Mouse (Mus musculus): Measurements from ENCODE around the gene Gprc5b.

The Gprc5b gene

GRCm38 (mm10) chr7:118929601-118930311, 65.3 kb downstream of the Gprc5b start:
- in situ Hi-C loops (cut with MboI; ENCODE audit: low pct_unique_long_range_greater_than_20kb in 1 of 2, low sequenced_read_pairs in 2 of 2, unreplicated experiment in 1 of 2), result no loop called here

GRCm38 (mm10) chr7:118928916-118929315, 66.1 kb downstream of the Gprc5b start:
- in situ Hi-C loops (cut with MboI; ENCODE audit: low pct_unique_long_range_greater_than_20kb in 1 of 2, low sequenced_read_pairs in 2 of 2, unreplicated experiment in 1 of 2), result no loop called here

GRCm38 (mm10) chr7:118928316-118928715, 66.7 kb downstream of the Gprc5b start:
- in situ Hi-C loops (cut with MboI; ENCODE audit: low pct_unique_long_range_greater_than_20kb in 1 of 2, low sequenced_read_pairs in 2 of 2, unreplicated experiment in 1 of 2), result no loop called here

- in situ Hi-C loops (cut with MboI; ENCODE audit: low pct_unique_long_range_greater_than_20kb in 1 of 2, low sequenced_read_pairs in 2 of 2, unreplicated experiment in 1 of 2), result no loop called here
Measured at GRCm38 (mm10) chr7:118927279-118927678, 67.7 kb downstream of the Gprc5b start.

GRCm38 (mm10) chr7:118926516-118927260, 68.3 kb downstream of the Gprc5b start:
- in situ Hi-C loops (cut with MboI; ENCODE audit: low pct_unique_long_range_greater_than_20kb in 1 of 2, low sequenced_read_pairs in 2 of 2, unreplicated experiment in 1 of 2), result no loop called here

- in situ Hi-C loops (cut with MboI; ENCODE audit: low pct_unique_long_range_greater_than_20kb in 1 of 2, low sequenced_read_pairs in 2 of 2, unreplicated experiment in 1 of 2), result no loop called here
Measured at GRCm38 (mm10) chr7:118925547-118925946, 69.5 kb downstream of the Gprc5b start.

GRCm38 (mm10) chr7:118922441-118923202, 72.4 kb downstream of the Gprc5b start:
- in situ Hi-C loops (cut with MboI; ENCODE audit: low pct_unique_long_range_greater_than_20kb in 1 of 2, low sequenced_read_pairs in 2 of 2, unreplicated experiment in 1 of 2), result no loop called here
